Mouse (Mus musculus): Measurements from ENCODE around the gene Pde8a.

- TF ChIP-seq CTCF (conservative IDR thresholded peaks at IDR 0.05; ENCODE audit: insufficient read depth, insufficient read length, low read depth, low read length) (no peak), POLR2A (IDR thresholded peaks at IDR 0.05; ENCODE audit: low read depth, low read length) (no peak)
Measured at GRCm38 (mm10) chr7:81327661-81328060, 114.3 kb downstream of the Pde8a start.

Data from kidney, adult 2 months (tissue).